Mouse (Mus musculus): Measurements from ENCODE around the gene Zfp706. TPM values are rescaled to one million over a fixed set of nuclear protein-coding genes. Genes with fewer than 3 reads are reported as not detected.
A peak's percentile ranks its signal among the peaks of the same experiment; 100 is the strongest.

Gene Zfp706
- total and polyA plus RNA-seq, 3 experiments: 33.1 to 261 (median 64.0) TPM

DNA sequence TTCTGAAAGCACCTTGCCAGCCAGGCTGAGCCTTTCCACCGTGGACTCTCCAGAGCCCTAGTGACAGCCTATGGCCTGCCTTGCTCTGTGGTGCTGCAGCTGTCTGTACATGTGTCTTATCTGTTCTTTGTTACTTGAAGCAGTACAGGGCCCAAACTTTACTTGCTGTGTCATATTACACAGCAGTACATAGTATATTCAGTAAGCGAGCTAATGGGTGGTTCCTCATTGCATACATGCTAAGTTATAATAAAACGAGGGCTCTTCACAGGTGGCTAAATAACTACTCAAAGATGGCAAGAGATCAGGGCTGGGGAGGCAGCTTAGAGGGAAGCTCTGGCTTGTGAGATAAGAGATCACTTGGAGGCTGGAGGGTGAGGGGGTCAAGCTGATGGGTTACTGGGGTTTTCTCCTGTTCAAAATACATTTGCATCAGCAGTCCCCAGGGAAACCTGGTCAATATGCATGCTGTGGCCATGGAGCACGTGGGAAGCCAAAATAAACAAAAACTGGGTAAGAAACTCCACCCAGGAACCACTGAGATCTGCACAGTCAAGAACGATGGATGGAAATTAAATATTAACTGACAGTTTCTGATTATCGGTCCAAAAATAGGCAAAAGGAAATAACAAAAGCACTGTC is 32.8 kb downstream of the Zfp706 start (continued):
- peak; percentile 18 for TF ChIP-seq SMC3 (IDR thresholded peaks at IDR 0.05; ENCODE audit: low read depth, low read length)
- no peak for TF ChIP-seq TBP (IDR thresholded peaks at IDR 0.05; ENCODE audit: low read depth, low read length)
- TF ChIP-seq RCOR1 (IDR thresholded peaks at IDR 0.05; ENCODE audit: low read depth, low read length): peak; percentile 69

- peak; percentile 49 for DNase-seq (ENCODE audit: low read depth, low spot score)
- TF ChIP-seq MYC (IDR thresholded peaks at IDR 0.05; ENCODE audit: low read depth, low read length) (0 out of 2 replicates have a peak, but pooled peaks have one; percentile 18), EP300 (IDR thresholded peaks at IDR 0.05; ENCODE audit: low read depth in 1 of 2, low read length in 2 of 2) (peak in 1 of 2 experiments; percentile 24; a peak in 1 of 4 replicates), USF1 (IDR thresholded peaks at IDR 0.05; ENCODE audit: low read depth, low read length) (peak; percentile 69), HCFC1 (IDR thresholded peaks at IDR 0.05; ENCODE audit: low read depth, low read length) (no peak), USF2 (IDR thresholded peaks at IDR 0.05; ENCODE audit: borderline replicate concordance in 1 of 2, insufficient read depth in 1 of 2, low read depth in 1 of 2, low read length in 2 of 2) (no peak), POLR2AphosphoS2 (IDR thresholded peaks at IDR 0.05; ENCODE audit: low read length) (no peak)
- no peak overlapping the region for H3K27ac ChIP-seq (ENCODE audit: control insufficient read depth, low read depth, low read length)
- H3K36me3 ChIP-seq (ENCODE audit: control insufficient read depth in 1 of 2, insufficient read depth in 2 of 2, low read length in 2 of 2): peaks cover 0 to 20% of the 10 kb centered on the region in 2 experiments; a peak in 2 of 4 replicates
- no peaks in the 10 kb centered on the region for H3K27me3 ChIP-seq (ENCODE audit: control insufficient read depth in 1 of 2, insufficient read depth in 2 of 2, low read length in 2 of 2)
- no peaks in the 10 kb centered on the region for H3K9me3 ChIP-seq (replicated peaks; ENCODE audit: insufficient read depth, low read length)
- H3K79me2 ChIP-seq (ENCODE audit: control insufficient read depth, insufficient read depth, low read length, poor library complexity): no peaks in the 10 kb centered on the region
- no peak overlapping the region for H3K4me3 ChIP-seq (ENCODE audit: control insufficient read depth in 1 of 2, insufficient read depth in 1 of 2, low read depth in 2 of 2, low read length in 2 of 2)
- peaks cover 14 to 22% of the 10 kb centered on the region in 2 experiments for H3K4me1 ChIP-seq (ENCODE audit: control insufficient read depth in 1 of 2, insufficient read depth in 2 of 2, low read length in 2 of 2)
- peak overlapping the region; percentile 11; the same call in 1 of the 2 replicates for H3K9ac ChIP-seq (ENCODE audit: control insufficient read depth, low read depth, low read length, poor library complexity, severe bottlenecking)
Observed at GRCm38 (mm10) chr15:36973714-36974113, 33.9 kb downstream of the Zfp706 start.

DNA sequence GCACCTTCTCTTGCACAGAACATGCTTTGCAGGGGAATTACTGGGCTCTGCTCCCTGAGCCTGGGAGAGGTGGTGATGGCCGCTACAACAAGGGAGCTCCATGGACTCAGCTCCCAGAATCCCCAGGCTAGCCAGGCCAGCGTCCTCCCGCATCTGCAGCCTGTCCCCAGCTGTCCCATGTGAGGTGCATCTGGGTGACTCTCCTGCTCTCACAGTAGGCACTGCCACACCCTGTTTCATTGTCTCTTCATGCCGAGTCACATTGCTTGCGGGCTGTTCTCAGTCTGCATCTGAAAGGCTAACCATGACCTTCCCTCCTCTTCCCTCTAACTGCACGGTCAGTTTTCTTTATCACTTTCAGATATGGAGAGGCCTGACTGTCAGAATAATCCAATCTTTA is 34.3 kb downstream of the Zfp706 start:
- Histone ChIP-seq H3K9me3 (replicated peaks; ENCODE audit: insufficient read depth, low read length) (no peaks in the 10 kb centered on the region), H3K4me3 (ENCODE audit: control insufficient read depth in 1 of 2, insufficient read depth in 1 of 2, low read depth in 2 of 2, low read length in 2 of 2) (no peak overlapping the region), H3K36me3 (ENCODE audit: control insufficient read depth in 1 of 2, insufficient read depth in 2 of 2, low read length in 2 of 2) (peaks cover 0 to 20% of the 10 kb centered on the region in 2 experiments; a peak in 2 of 4 replicates), H3K27ac (ENCODE audit: control insufficient read depth, low read depth, low read length) (no peak overlapping the region), H3K79me2 (ENCODE audit: control insufficient read depth, insufficient read depth, low read length, poor library complexity) (no peaks in the 10 kb centered on the region), H3K27me3 (ENCODE audit: control insufficient read depth in 1 of 2, insufficient read depth in 2 of 2, low read length in 2 of 2) (no peaks in the 10 kb centered on the region), H3K9ac (ENCODE audit: control insufficient read depth, low read depth, low read length, poor library complexity, severe bottlenecking) (no peak overlapping the region), H3K4me1 (ENCODE audit: control insufficient read depth in 1 of 2, insufficient read depth in 2 of 2, low read length in 2 of 2) (peaks cover 14 to 22% of the 10 kb centered on the region in 2 experiments)
- DNase-seq (ENCODE audit: low read depth, low spot score): peak; percentile 30
- no peak for TF ChIP-seq ELF1 (IDR thresholded peaks at IDR 0.05; ENCODE audit: low read depth, low read length)
- TF ChIP-seq JUND (IDR thresholded peaks at IDR 0.05; ENCODE audit: low read depth, low read length): no peak
- no peak for TF ChIP-seq ZC3H11A (IDR thresholded peaks at IDR 0.05; ENCODE audit: low read depth, low read length)
- no peak for TF ChIP-seq SMC3 (IDR thresholded peaks at IDR 0.05; ENCODE audit: low read depth, low read length)
- peak; percentile 6; the same call in 1 of the 2 replicates for TF ChIP-seq MAX (IDR thresholded peaks at IDR 0.05; ENCODE audit: low read length)
- no peak for TF ChIP-seq CTCF (IDR thresholded peaks at IDR 0.05 in 2 of 3, conservative IDR thresholded peaks at IDR 0.05 in 1 of 3; ENCODE audit: control insufficient read depth in 1 of 3, insufficient read depth in 1 of 3, low read depth in 2 of 3, low read length in 3 of 3, poor library complexity in 1 of 3, severe bottlenecking in 1 of 3)

Measured in MEL (cell line).